Mouse (Mus musculus): ENCODE data around the gene Slc29a2.

GRCm38 (mm10) chr19:5018191-5018590 lies 5.5 kb upstream of the Slc29a2 start:
- TF ChIP-seq CTCF (IDR thresholded peaks at IDR 0.05; ENCODE audit: control insufficient read depth, insufficient read depth, insufficient replicate concordance, low read depth, low read length), result no peak
- TF ChIP-seq POLR2A (IDR thresholded peaks at IDR 0.05; ENCODE audit: control insufficient read depth, low read depth, low read length), result no peak

Measured in testis, adult 2 months (tissue).